Mouse (Mus musculus): ENCODE measurements at regions not wholly inside any gene's neighbourhood (a gene's known extent, or its start where the extent isn't known, plus 50 kb on each side); places are given as distances from the start of the nearest gene placed in this dataset.

DNA sequence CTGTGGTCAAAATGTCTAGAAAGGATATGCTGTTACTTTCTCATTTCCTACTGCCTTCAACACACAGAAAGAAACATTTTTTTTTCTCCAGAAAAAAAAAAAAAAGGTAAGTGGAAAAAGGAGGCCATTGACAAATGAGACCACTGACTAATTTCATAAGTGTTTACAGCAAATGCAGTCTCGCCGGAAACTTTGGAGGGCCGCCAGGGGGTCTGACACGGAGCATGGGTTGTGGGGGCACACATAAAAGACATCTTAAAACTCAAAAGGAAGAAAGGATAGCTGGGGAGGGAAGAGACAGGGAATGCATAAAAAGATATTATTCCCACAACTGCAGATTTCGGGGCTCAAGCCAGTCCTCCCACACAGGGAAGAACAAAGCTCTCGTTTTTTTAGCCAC lies 109.3 kb downstream of the Tex36 start:
- no peak overlapping the region for H3K9ac ChIP-seq (replicated peaks; ENCODE audit: low read depth, low read length)
- TF ChIP-seq EP300 (IDR thresholded peaks at IDR 0.05; ENCODE audit: low read depth) (no peak), CTCF (IDR thresholded peaks at IDR 0.05; ENCODE audit: low read depth) (no peak)
- WGBS: 47% methylated on average over 6 of the region's 6 CpGs
- no peaks in the 10 kb centered on the region for H3K27me3 ChIP-seq (ENCODE audit: control insufficient read depth, insufficient read depth, low read length)
- ATAC-seq (ENCODE audit: insufficient read depth, low read depth) (no peak), DNase-seq (ENCODE audit: low spot score) (no peak)
- H3K4me1 ChIP-seq (ENCODE audit: control insufficient read depth, insufficient read depth): no peaks in the 10 kb centered on the region
- H3K4me2 ChIP-seq (ENCODE audit: low read depth, low read length): no peak overlapping the region
- no peak overlapping the region for H3K4me3 ChIP-seq (ENCODE audit: low read depth, low read length)
- no peaks in the 10 kb centered on the region for H3K36me3 ChIP-seq (replicated peaks; ENCODE audit: control insufficient read depth, insufficient read depth, low read length)
- no peaks in the 10 kb centered on the region for H3K9me3 ChIP-seq (replicated peaks; ENCODE audit: control insufficient read depth, low read length)
- H3K27ac ChIP-seq (ENCODE audit: low read depth): no peak overlapping the region

DNA sequence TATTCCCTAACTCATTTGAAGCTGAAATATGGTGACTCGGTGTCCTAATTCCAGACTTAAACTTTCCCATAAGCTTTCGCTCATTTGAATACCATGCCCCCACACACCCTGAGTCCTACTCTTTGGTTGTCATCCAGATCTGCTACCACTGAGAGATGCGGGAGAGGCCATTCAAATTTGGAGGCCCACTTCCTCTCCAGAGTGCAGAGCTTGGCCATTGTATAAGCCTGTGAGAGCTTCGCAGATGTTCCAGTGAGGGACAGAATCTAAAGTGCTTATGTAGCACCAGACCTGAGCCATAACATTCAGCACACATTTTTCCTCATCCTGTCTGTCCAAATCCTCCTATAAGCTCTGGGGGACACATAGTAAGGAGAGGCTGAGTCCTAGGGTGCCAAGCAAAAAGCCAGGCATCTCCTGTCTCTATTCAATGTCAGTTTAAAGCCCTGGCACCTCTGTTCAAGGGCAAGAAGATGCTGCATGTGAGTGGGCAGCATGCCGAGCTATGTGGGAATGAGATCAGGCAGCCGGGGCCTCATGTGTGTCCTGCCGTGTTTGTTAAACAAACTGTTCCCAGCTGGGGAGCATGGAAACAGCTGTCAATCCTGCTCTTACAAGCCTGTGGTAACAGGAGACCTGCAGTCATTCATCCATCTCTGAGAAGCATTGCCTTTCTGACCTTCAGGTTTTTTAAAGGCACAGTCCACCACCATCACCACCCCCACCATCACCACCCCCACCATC lies 113.9 kb downstream of the Tex36 start:
- H3K9ac ChIP-seq (replicated peaks; ENCODE audit: low read depth, low read length): no peak overlapping the region
- H3K36me3 ChIP-seq (replicated peaks; ENCODE audit: control insufficient read depth, insufficient read depth, low read length): no peaks in the 10 kb centered on the region
- H3K27me3 ChIP-seq (ENCODE audit: control insufficient read depth, insufficient read depth, low read length): no peaks in the 10 kb centered on the region
- WGBS: 49% methylated on average over 7 of the region's 7 CpGs
- no peak overlapping the region for H3K4me3 ChIP-seq (ENCODE audit: low read depth, low read length)
- ATAC-seq (ENCODE audit: insufficient read depth, low read depth): no peak
- no peak for TF ChIP-seq EP300 (IDR thresholded peaks at IDR 0.05; ENCODE audit: low read depth)
- no peak for TF ChIP-seq CTCF (IDR thresholded peaks at IDR 0.05; ENCODE audit: low read depth)
- no peaks in the 10 kb centered on the region for H3K4me1 ChIP-seq (ENCODE audit: control insufficient read depth, insufficient read depth)
- H3K9me3 ChIP-seq (replicated peaks; ENCODE audit: control insufficient read depth, low read length): no peaks in the 10 kb centered on the region
- no peak for DNase-seq (ENCODE audit: low spot score)
- no peak overlapping the region for H3K27ac ChIP-seq (ENCODE audit: low read depth)
- no peak overlapping the region for H3K4me2 ChIP-seq (ENCODE audit: low read depth, low read length)

DNA sequence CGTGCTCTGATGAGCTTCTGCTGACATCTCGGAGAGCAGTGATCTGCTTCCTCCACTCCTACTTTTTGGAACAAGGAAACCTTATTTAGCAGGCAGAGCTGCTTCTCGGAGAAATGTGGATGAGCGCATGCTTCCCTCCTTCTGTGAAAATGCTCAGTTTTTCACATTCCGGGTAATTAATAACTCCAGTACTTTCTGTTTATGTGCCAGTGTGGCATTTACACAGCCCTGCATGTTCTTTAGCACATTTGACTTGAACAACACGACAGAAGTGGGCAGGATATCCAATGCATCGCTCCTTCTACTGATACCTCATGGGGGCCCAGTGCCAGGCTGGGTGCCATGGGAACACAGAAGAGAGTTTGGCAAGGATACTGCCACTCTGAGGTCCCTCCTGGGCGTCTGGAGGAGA lies 117.5 kb downstream of the Tex36 start:
- Histone ChIP-seq H3K27ac (ENCODE audit: low read depth) (no peak overlapping the region), H3K9ac (replicated peaks; ENCODE audit: low read depth, low read length) (no peak overlapping the region), H3K4me1 (ENCODE audit: control insufficient read depth, insufficient read depth) (no peaks in the 10 kb centered on the region), H3K27me3 (ENCODE audit: control insufficient read depth, insufficient read depth, low read length) (no peaks in the 10 kb centered on the region), H3K36me3 (replicated peaks; ENCODE audit: control insufficient read depth, insufficient read depth, low read length) (no peaks in the 10 kb centered on the region), H3K4me2 (ENCODE audit: low read depth, low read length) (no peak overlapping the region), H3K4me3 (ENCODE audit: low read depth, low read length) (no peak overlapping the region), H3K9me3 (replicated peaks; ENCODE audit: control insufficient read depth, low read length) (no peaks in the 10 kb centered on the region)
- ATAC-seq (ENCODE audit: insufficient read depth, low read depth) (no peak), DNase-seq (ENCODE audit: low spot score) (no peak)
- TF ChIP-seq EP300 (IDR thresholded peaks at IDR 0.05; ENCODE audit: low read depth): no peak
- TF ChIP-seq CTCF (IDR thresholded peaks at IDR 0.05; ENCODE audit: low read depth): no peak
- 64% methylated on average over 8 of the region's 8 CpGs for WGBS

DNA sequence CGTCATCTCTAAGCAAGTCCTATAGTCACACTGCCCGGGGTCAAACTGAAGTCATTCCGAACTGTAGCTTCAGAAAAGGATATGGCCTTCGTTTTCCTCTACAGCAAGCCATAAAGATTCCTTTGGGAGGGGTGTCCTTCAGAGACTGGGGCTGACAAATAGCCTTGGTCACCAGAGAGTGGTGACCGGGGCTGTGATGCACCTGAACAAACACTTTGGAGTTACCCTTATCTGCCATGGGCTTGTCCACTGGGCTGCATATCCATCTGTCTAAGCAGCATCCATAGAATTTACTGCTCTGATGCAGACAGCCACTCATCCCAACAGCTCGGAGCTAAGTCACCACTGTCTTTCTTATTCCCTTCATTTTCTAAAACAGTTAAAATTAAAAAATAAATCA lies 120.4 kb downstream of the Tex36 start:
- 66% methylated on average over 6 of the region's 6 CpGs for WGBS
- no peak for TF ChIP-seq CTCF (IDR thresholded peaks at IDR 0.05; ENCODE audit: low read depth)
- no peak for TF ChIP-seq EP300 (IDR thresholded peaks at IDR 0.05; ENCODE audit: low read depth)
- H3K27me3 ChIP-seq (ENCODE audit: control insufficient read depth, insufficient read depth, low read length): no peaks in the 10 kb centered on the region
- no peak overlapping the region for H3K4me3 ChIP-seq (ENCODE audit: low read depth, low read length)
- ATAC-seq (ENCODE audit: insufficient read depth, low read depth): no peak
- H3K36me3 ChIP-seq (replicated peaks; ENCODE audit: control insufficient read depth, insufficient read depth, low read length): no peaks in the 10 kb centered on the region
- no peak for DNase-seq (ENCODE audit: low spot score)
- no peaks in the 10 kb centered on the region; the same call in 1 of the 2 replicates for H3K9me3 ChIP-seq (replicated peaks; ENCODE audit: control insufficient read depth, low read length)
- H3K27ac ChIP-seq (ENCODE audit: low read depth): no peak overlapping the region
- no peaks in the 10 kb centered on the region for H3K4me1 ChIP-seq (ENCODE audit: control insufficient read depth, insufficient read depth)
- H3K9ac ChIP-seq (replicated peaks; ENCODE audit: low read depth, low read length): no peak overlapping the region
- H3K4me2 ChIP-seq (ENCODE audit: low read depth, low read length): no peak overlapping the region

GRCm38 (mm10) chr7:133479679-133480078 lies 122.3 kb downstream of the Tex36 start:
- H3K36me3 ChIP-seq (replicated peaks; ENCODE audit: control insufficient read depth, insufficient read depth, low read length): no peaks in the 10 kb centered on the region
- no peaks in the 10 kb centered on the region for H3K27me3 ChIP-seq (ENCODE audit: control insufficient read depth, insufficient read depth, low read length)
- no peak overlapping the region for H3K9ac ChIP-seq (replicated peaks; ENCODE audit: low read depth, low read length)
- DNase-seq (ENCODE audit: low spot score) (no peak), ATAC-seq (ENCODE audit: insufficient read depth, low read depth) (no peak)
- H3K4me1 ChIP-seq (ENCODE audit: control insufficient read depth, insufficient read depth): no peaks in the 10 kb centered on the region
- no peak overlapping the region for H3K4me3 ChIP-seq (ENCODE audit: low read depth, low read length)
- WGBS: 63% methylated on average over 7 of the region's 7 CpGs
- H3K9me3 ChIP-seq (replicated peaks; ENCODE audit: control insufficient read depth, low read length): no peaks in the 10 kb centered on the region; the same call in 1 of the 2 replicates
- H3K4me2 ChIP-seq (ENCODE audit: low read depth, low read length): no peak overlapping the region
- TF ChIP-seq CTCF (IDR thresholded peaks at IDR 0.05; ENCODE audit: low read depth) (no peak), EP300 (IDR thresholded peaks at IDR 0.05; ENCODE audit: low read depth) (no peak)
- no peak overlapping the region for H3K27ac ChIP-seq (ENCODE audit: low read depth)

GRCm38 (mm10) chr7:133477933-133478332 lies 124.0 kb downstream of the Tex36 start:
- Histone ChIP-seq H3K4me3 (ENCODE audit: low read depth, low read length) (no peak overlapping the region), H3K27me3 (ENCODE audit: control insufficient read depth, insufficient read depth, low read length) (no peaks in the 10 kb centered on the region), H3K4me2 (ENCODE audit: low read depth, low read length) (no peak overlapping the region), H3K4me1 (ENCODE audit: control insufficient read depth, insufficient read depth) (no peaks in the 10 kb centered on the region), H3K27ac (ENCODE audit: low read depth) (no peak overlapping the region), H3K9ac (replicated peaks; ENCODE audit: low read depth, low read length) (no peak overlapping the region), H3K36me3 (replicated peaks; ENCODE audit: control insufficient read depth, insufficient read depth, low read length) (no peaks in the 10 kb centered on the region), H3K9me3 (replicated peaks; ENCODE audit: control insufficient read depth, low read length) (no peaks in the 10 kb centered on the region; the same call in 1 of the 2 replicates)
- TF ChIP-seq EP300 (IDR thresholded peaks at IDR 0.05; ENCODE audit: low read depth): no peak
- no peak for TF ChIP-seq CTCF (IDR thresholded peaks at IDR 0.05; ENCODE audit: low read depth)
- DNase-seq (ENCODE audit: low spot score) (no peak), ATAC-seq (ENCODE audit: insufficient read depth, low read depth) (no peak)
- 72% methylated on average over 5 of the region's 5 CpGs for WGBS

All from heart, postnatal 0 days (tissue).